ENCODE assay signal across 12 mouse cellular contexts in the genomic region with DNA sequence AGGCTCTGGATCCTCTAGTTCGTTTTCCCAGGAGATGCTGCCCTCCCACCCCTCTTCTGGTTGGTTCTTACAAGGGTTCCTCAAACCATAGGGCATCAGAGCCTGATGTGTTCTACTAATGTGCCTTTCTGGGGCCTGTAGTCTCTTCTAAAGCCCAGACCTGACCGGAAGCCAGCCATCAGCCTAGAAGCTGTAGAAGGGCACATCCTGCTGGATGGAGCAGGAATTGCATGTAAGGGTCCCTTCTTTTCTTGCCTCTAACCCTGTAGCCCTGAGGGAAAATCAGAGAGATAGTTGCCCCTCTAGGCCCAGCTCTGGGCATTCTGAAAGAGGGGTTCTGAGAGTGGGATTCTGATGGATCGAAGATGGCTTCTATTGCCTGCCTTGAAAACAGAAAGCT.
DNase-seq lines count a peak whose midpoint lies in the region; ATAC-seq and TF ChIP-seq lines count a peak whose summit lies in the region.
"Had no signal": no experiment of that assay in that cellular context is flagged by ENCODE, and none has a peak within 500 bp of the region (broad histone marks: within the 10 kb centered on the region; RNA-seq: fewer than 3 reads in every experiment).

No protein-coding gene starts in this region.

- WGBS in liver, adult 2 months: 87% methylated on average over 3 of the region's 3 CpGs
- 88% methylated on average over 3 of the region's 3 CpGs for WGBS in midbrain, embryonic 13.5 days

- no peak overlapping the region for H3K4me3 ChIP-seq in liver, adult 2 months (ENCODE audit: insufficient read depth, low read depth, low read length)
- no peak overlapping the region for H3K4me3 ChIP-seq in midbrain, embryonic 13.5 days (replicated peaks)
- H3K4me3 ChIP-seq: forebrain, embryonic 13.5 days; lung, embryonic 15.5 days; neural tube, embryonic 13.5 days had no signal

- H3K9ac ChIP-seq in liver, adult 2 months (ENCODE audit: low read depth, low read length): no peak overlapping the region
- H3K9ac ChIP-seq in midbrain, embryonic 13.5 days (replicated peaks): no peak overlapping the region
- H3K9ac ChIP-seq: forebrain, embryonic 13.5 days; lung, embryonic 15.5 days; neural tube, embryonic 13.5 days had no signal

- TF ChIP-seq POLR2A in liver, adult 2 months (IDR thresholded peaks at IDR 0.05; ENCODE audit: extremely low read depth, insufficient read depth, low read length): no peak

- H3K27me3 ChIP-seq in liver, adult 2 months (ENCODE audit: control insufficient read depth, insufficient read depth, low read length): no peaks in the 10 kb centered on the region
- no peaks in the 10 kb centered on the region for H3K27me3 ChIP-seq in midbrain, embryonic 13.5 days
- H3K27me3 ChIP-seq: forebrain, embryonic 13.5 days; lung, embryonic 15.5 days; neural tube, embryonic 13.5 days had no signal

- H3K9me3 ChIP-seq in midbrain, embryonic 13.5 days: no peaks in the 10 kb centered on the region
- H3K9me3 ChIP-seq: forebrain, embryonic 13.5 days; lung, embryonic 15.5 days; neural tube, embryonic 13.5 days had no signal

- no peaks in the 10 kb centered on the region for H3K79me2 ChIP-seq in liver, adult 2 months (ENCODE audit: control insufficient read depth, insufficient read depth, low read length)

- H3K4me1 ChIP-seq in liver, adult 2 months (ENCODE audit: control insufficient read depth, insufficient read depth, low read length): no peaks in the 10 kb centered on the region
- H3K4me1 ChIP-seq in midbrain, embryonic 13.5 days (replicated peaks): peaks cover 5% of the 10 kb centered on the region; the same call in 1 of the 2 replicates
- H3K4me1 ChIP-seq: forebrain, embryonic 13.5 days; lung, embryonic 15.5 days; neural tube, embryonic 13.5 days had no signal

- no peak for ATAC-seq in midbrain, embryonic 13.5 days
- ATAC-seq: forebrain, embryonic 13.5 days had no signal

- no peaks in the 10 kb centered on the region for H3K36me3 ChIP-seq in liver, adult 2 months (ENCODE audit: control insufficient read depth, insufficient read depth, low read length)
- H3K36me3 ChIP-seq in midbrain, embryonic 13.5 days: peaks cover 34% of the 10 kb centered on the region

- H3K4me2 ChIP-seq in midbrain, embryonic 13.5 days (replicated peaks): no peak overlapping the region
- H3K4me2 ChIP-seq: forebrain, embryonic 13.5 days; lung, embryonic 15.5 days; neural tube, embryonic 13.5 days had no signal

- DNase-seq in liver, adult 2 months (ENCODE audit: extremely low read depth, low read depth, low spot score): peak; percentile 2
- DNase-seq in liver (no peak), ZHBTc4 (ENCODE audit: low read depth, low spot score) (peak; percentile 73)
- DNase-seq in CD8-positive naive resting alpha-beta T cell, adult 2 months (ENCODE audit: low read depth in 2 of 2, low spot score in 2 of 2): peak; percentile 35 to 46
- peak; percentile 21 for DNase-seq in mesoderm, embryonic 11.5 days (ENCODE audit: low read depth, low spot score)
- DNase-seq in adrenal gland, postnatal 4 days (ENCODE audit: low spot score in 2 of 2): no peak
- no peak for DNase-seq in frontal cortex, postnatal 14 days (ENCODE audit: low spot score in 2 of 2)
- DNase-seq: cerebellum, postnatal 14 days had no signal

- TF ChIP-seq CTCF in liver, adult 2 months (IDR thresholded peaks at IDR 0.05; ENCODE audit: low read depth, low read length): peak; percentile 42

- H3K27ac ChIP-seq in liver, adult 2 months (replicated peaks; ENCODE audit: insufficient read depth, low read depth, low read length): no peak overlapping the region
- no peak overlapping the region for H3K27ac ChIP-seq in midbrain, embryonic 13.5 days
- H3K27ac ChIP-seq: forebrain, embryonic 13.5 days; lung, embryonic 15.5 days; neural tube, embryonic 13.5 days had no signal

Comparison
In these comparisons a context has a peak if more than half of its experiments do, and no peak if none do; other contexts are left out.
1. DNase-seq: peak in liver, adult 2 months (single experiment), CD8-positive naive resting alpha-beta T cell, adult 2 months (2 of 2), ZHBTc4 (single experiment) and mesoderm, embryonic 11.5 days (single experiment); none in liver (single experiment), adrenal gland, postnatal 4 days (0 of 2) and frontal cortex, postnatal 14 days (0 of 2).